Mouse (Mus musculus): ENCODE results near the gene Vdac1.
"Not testable (repeated sequence)": the region's sequence is repeated elsewhere in the genome, so short reads cannot be mapped to it uniquely, and the experiment has no call there.

The Vdac1 gene

DNA sequence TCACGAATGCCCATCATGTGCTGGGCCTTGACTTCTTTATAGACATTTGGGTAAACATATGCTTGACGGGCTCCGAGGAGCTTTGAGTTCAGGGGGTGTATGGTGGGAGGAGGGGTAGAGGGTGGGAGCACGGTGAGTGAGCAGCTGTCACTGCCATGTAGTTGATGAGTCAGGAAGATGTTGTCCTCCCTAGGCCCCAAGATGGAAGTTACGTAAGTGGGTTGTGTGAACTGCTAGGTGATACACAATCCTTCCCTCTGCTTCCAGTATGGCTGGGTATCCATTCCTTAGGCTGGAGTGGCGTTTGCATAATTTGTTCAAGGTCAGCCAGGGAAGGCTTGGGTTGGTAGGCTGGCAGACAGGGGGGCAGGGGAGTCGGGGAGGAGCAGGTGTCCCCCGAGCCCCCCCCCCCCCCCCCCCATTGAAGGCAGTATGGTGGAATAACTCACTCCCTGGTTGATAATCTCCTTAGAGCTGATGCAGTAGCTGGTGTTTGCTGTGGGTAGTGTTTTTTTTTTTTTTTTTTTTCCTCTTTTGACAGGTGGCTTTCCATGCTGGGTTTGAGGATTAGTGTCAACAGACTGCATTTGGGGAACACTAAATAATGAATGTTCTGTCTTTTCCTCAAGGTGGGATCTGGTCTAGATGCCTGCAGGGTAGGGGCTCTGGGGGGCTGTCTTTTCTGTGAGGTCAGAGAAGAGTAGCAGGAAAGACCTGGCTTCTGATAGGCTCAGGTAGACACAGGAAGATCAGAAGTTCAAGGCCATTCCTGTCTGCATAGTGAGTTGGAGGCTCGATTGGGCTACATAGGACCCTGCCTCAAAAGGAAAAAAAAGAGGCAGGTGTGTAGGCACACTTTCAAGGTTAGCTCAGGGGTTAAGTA, 8.8 kb downstream of the Vdac1 start:
- ATAC-seq (ENCODE audit: insufficient number of reproducible peaks, low FRiP score, low TSS enrichment): no peak

DNA sequence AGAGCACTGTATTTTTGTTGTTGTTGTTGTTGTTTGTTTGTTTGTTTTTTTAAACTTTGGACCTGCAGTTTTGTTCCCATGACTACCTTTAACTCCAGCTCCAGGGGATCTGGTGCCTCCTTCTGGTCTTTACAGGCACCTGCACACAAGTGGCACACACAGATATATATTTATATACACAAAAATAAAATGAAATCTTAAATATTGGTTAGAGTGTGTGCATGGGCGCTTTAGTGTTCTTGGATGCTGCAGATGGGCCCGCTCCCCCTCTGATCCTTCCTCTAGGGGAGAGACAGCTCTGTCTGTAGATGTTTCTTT, 9.4 kb downstream of the Vdac1 start:
- ATAC-seq (ENCODE audit: insufficient number of reproducible peaks, low FRiP score, low TSS enrichment): no peak

DNA sequence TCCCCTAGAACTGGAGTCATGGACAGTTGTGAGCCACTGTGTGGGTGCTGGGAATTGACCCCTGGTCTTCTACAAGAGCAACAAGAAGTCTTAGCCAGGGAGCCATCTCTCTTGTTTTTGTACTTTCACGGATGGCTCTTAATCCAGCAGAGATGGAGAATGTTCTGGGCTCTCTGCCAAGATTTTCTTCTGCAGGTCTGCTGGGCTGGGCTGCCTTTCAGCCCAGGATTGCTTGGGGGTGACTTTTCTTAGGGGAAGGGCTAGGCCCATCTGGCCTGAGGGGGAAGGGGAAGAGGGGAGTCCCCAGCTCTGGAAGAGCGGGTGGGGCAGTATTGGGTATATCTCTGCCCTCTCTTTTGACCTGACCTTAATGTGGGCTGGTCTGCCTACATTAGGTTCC, 9.9 kb downstream of the Vdac1 start:
- ATAC-seq (ENCODE audit: insufficient number of reproducible peaks, low FRiP score, low TSS enrichment): no peak

DNA sequence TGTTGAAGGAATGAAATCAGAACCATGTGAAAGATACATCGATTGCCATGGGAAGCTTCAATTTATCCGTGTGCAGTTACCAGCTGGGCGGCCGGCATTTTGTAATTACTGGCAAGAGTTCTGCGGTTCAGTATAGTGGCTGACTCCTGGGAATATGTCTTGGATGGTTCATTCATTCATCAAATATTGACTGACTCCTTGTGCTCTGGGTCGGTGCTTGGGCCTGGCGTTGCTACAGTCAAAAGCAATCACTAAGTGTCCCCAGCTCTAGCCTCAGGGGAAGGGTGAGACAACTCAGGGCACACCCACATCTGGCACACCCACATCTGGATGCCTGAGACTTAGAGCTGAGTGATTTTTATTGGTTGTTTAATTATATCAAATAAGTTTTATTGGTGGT, 13.2 kb downstream of the Vdac1 start:
- no peak for ATAC-seq (ENCODE audit: insufficient number of reproducible peaks, low FRiP score, low TSS enrichment)

DNA sequence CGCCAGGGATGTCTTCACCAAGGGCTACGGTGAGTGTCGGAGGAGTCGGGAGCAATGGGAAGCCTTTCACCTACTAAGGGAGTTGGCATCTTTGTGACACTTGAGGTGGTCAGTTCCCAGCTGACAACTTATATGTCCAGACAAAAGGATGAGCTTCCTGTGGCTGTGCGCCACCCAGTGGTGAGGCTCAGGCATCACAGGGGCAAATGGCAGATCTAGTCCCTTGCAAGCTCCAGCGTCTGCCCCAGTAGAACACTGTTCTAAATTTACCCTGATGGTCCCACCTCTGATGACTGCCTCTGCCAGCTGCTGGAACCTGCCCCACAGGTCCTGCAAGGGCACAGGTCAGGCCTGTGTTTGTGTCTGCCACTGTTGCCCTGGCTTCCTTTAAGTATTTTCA, 13.7 kb downstream of the Vdac1 start:
- ATAC-seq (ENCODE audit: insufficient number of reproducible peaks, low FRiP score, low TSS enrichment): no peak

DNA sequence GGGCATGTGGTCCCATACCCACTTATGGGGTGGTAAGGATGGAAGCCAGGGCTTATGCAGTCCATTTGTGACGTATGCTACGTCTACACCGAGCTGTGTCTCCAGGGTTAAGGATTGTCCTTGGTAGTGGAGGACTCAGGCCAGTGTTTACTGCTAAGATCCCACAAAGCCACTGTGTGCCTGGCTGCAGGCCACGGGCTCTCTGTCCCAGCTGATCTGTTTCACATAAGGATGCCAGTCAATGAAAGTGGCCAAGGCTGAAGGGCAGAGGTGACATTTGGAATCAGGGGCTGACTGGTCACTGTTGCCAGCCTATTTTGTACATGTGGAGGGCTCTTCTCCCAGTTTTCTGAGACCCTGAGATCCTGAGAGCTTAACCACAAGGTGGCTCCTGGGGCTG, 16.9 kb downstream of the Vdac1 start:
- ATAC-seq (ENCODE audit: insufficient number of reproducible peaks, low FRiP score, low TSS enrichment): no peak

DNA sequence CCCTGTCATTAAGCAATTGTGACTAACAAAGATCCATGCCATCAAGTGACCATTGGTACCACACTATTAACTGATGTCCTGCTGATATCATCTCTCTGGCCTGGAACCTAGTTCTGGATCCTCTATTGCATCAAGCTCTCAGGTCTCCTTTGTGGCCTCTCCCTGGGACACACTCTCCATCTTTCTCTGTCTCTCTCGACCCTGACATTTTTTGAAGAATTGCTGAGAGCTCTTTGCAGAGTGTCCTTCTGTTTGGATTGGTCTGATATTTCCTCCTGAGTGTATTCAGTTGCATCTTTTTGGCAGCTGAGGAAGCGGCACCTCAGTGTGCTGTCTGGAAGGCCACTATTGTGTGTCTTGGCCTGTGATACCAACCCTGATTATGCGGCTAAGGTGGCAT, 18.6 kb downstream of the Vdac1 start:
- no peak for ATAC-seq (ENCODE audit: insufficient number of reproducible peaks, low FRiP score, low TSS enrichment)

DNA sequence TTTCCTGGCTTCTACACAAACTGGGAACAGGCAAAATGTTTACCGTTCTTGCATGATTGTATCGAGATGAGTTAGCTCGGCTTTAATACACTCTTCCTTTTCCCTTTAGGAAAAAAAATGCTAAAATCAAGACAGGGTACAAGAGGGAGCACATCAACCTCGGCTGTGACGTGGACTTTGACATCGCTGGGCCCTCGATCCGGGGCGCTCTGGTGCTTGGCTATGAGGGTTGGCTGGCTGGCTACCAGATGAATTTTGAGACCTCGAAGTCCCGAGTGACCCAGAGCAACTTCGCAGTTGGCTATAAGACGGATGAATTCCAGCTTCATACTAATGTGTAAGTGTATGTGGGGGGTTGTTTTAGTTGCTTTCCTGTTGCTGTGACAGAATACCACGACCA, 23.1 kb downstream of the Vdac1 start:
- ATAC-seq (ENCODE audit: insufficient number of reproducible peaks, low FRiP score, low TSS enrichment): no peak

DNA sequence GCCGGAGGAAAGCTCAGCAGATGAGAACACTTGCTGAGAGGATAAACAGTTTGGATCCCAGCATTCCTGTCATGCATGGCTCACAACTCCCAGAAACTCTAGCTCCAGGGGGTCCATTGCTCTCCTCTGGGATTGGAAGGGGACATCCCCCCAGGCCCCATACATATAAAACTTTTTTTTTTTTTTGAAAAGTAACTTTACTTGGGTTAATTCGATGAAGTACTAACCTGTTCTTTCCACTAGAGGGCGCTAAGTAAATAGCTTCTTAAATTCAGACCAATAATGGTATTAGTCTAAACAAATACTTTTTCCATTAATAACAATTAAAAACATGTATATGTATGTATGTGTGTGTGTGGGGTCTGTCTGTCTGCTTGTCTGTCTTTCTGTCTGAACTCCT, 24.0 kb downstream of the Vdac1 start:
- no peak for ATAC-seq (ENCODE audit: insufficient number of reproducible peaks, low FRiP score, low TSS enrichment)

DNA sequence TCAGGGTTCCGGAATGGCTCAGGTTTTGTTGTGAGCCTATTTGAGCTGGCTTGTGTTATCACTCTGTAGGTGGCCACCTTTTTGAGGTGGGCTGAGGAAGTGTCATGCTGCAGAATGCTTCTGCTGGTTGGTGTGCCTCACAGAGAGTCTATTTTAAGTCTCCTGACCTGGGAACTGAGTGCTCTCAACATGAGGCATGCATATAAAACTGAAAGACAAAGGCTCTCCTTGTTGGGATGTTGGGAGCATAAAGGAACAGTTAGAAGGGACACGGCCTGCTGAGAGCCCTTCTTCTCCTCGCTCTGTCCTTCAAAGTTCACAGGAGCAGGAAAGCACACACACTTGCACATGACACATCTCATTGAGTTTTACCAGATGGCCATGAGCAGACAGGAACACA, 26.2 kb downstream of the Vdac1 start:
- ATAC-seq (ENCODE audit: insufficient number of reproducible peaks, low FRiP score, low TSS enrichment): no peak

DNA sequence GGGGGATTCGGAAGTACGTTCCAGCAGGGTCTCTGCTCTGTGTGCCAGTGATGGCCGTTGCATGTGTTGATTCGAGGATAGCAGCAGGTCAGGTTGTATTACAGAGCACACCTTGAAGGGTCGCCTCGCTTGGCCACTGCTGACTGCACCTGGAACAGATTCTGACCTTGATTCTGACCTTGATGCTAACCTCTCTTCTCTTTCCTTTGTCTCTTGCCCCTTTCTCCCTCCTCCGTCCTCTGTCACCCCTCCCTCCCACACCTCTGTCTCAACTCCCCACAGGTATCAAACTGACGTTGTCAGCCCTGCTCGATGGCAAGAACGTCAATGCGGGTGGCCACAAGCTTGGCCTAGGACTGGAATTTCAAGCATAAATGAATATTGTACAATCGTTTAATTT, 27.5 kb downstream of the Vdac1 start:
- ATAC-seq (ENCODE audit: insufficient number of reproducible peaks, low FRiP score, low TSS enrichment): no peak

DNA sequence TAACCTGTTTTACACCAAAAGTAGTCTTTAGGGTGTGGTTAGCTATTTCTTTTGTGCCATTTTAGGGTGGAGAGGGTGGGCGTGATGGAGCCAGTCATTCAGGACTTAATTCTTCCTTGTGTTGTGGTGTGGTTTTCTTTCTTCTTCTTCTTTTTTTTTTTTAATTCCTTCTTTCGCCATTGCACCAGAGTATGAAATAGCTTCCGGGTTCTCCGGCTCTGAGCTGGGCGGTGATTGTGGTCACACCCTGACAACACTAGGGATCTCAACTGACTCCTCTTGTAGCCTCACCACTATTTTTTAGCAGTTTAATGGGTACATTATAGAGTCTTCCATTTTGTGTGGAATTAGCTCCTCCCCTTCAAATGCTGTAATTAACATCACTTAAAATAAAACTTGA, 28.3 kb downstream of the Vdac1 start:
- not testable (repeated sequence) for ATAC-seq (ENCODE audit: insufficient number of reproducible peaks, low FRiP score, low TSS enrichment)

DNA sequence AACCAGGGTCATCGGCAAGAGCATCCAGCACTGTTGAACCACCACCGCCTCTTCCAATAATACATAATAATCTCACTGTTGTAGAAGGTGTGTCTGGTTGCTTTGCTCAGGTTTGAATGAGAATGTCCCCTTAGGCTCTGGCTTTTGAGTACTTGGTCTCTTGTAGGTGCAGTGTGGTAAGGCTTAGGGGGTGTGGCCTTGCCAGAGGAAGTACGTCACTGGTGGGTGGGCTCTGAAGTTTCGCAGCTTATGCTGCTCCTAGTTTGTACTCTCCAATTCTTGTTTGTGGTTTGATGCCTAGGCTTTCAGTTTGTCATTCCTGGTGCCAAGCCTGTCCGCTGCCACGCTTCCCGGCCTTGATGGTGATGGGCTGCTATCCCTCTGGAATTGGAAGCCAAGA, 29.3 kb downstream of the Vdac1 start:
- no peak for ATAC-seq (ENCODE audit: insufficient number of reproducible peaks, low FRiP score, low TSS enrichment)

DNA sequence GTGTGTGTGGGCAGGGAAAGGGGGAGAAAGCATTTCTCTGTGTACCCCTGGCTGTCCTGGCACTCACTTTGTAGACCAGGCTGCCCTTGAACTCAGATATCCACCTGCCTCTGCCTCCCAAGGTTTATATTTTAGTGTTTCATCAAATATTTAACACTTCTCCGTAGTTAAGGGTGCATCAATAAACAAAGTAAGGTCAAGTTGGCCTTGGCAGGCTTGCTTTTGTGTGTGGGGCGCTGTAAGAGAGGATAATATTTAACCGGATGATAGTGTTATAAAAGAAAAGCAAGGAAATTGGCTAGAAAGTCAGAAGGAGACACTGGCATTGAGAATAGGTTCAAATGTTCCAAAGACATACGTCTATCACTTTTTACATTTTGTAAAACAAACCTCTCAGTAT, 33.8 kb downstream of the Vdac1 start:
- ATAC-seq (ENCODE audit: insufficient number of reproducible peaks, low FRiP score, low TSS enrichment): no peak

DNA sequence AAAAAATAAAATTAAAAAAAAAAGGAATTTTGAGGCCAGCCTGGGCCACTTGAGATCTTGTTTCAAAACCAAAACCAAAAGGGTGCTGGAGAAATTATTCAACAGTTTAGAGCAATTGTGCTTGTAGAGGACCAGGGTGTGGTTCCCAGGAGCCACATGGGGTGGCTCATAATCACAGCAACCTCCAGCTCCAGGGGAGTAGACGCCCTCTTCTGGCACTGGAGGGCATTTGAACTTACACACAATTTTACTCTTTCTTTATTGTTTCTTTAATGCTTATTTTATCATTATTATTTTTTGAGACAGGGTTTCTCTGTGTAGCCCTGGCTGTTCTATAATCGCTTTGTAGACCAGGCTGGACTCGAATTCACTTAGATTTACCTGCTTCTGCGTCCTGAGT, 34.7 kb downstream of the Vdac1 start:
- no peak for ATAC-seq (ENCODE audit: insufficient number of reproducible peaks, low FRiP score, low TSS enrichment)

DNA sequence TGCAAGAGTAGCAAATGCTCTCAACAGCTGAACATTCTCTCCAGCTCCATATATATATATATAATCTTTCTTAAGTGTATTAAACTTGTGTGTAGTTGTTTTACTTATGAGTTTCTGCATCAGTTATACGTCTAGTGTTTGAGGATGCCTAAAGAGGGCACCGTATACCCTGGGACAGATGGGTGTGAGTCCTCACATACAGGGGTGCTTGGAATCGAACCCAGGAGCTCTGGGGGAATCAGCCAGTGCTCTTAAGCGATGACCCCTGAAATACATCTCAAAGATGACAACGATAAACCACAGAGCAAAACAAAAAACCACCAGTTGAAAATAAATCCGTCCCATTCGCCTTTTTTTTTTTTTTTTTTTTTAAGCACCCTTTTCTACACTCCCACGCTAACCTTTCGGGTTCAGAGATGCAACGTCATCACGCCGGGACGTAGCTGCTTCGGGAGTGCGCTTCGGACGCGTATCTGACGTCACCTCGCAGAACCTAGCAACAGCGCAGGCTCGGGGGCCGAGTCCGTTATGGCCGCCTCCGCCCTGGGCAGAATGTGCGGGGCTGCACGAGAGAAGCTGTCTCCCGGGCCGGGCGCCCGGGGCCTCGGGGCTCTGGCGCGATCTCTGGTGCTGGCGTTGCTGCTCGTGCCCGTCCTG, 35.4 kb downstream of the Vdac1 start, which contains the start of gene 9530068E07Rik:
TSS of gene 9530068E07Rik (plus strand) at position 489 of the 657 bp plus-strand sequence.
- ATAC-seq (ENCODE audit: insufficient number of reproducible peaks, low FRiP score, low TSS enrichment): peak; percentile 94

DNA sequence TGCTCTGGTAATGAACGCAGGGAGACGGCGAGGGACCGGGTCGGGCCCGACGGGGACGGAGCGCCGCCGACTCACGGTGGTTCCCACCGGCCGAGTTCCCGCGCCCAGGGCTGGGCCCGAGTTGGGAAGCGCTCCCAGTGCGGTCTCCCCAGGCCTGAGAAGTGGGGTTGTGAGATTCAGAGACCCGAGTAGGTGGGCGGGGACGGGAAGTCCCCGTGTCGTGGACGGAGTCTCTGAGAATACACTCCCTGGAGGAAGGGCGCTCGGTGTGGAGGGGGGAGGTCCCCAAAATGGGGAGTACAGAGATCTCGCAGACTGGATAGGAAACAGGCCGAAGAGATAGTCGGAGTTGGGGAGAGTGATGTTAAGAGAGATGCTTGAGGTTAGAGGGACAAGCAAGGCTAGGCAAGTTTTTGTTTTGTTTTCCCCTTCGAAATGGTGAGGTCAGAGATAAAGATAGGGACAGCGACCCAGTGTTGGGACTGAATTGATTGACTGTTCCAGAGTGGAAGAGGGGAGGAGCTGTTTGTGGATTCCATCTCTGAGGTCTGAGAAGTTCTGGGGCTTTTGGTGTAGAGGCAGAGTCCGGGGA, 36.0 kb downstream of the Vdac1 start:
- no peak; the same call in 1 of the 2 replicates for ATAC-seq (ENCODE audit: insufficient number of reproducible peaks, low FRiP score, low TSS enrichment)

DNA sequence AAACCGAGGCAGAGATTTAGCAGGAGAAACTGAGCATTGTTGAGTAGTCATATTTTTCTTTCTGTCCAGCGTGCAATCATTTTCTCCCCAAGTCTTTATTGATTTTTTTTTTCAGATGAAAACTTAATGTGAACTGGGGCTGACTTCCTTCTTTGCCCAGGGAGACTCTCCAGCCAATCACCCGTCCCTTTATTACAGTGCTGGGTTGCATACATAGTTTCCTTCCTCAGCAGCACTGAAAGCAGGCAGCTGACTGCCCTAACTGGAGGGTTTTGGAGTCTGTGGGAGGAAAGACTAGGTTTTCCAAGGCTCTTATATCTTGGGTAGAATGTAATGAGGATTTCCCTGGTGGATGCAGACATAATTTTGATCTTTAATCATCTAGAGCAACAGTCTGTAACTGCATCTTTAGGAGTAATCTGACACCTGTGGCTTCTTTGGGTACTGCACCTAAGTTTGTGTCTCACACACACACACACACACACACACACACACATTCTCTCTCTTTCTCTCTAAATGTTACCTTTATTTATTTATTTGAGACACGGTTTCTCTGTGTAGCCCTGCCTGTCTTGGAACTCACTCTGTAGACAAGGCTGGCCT, 36.8 kb downstream of the Vdac1 start:
- no peak for ATAC-seq (ENCODE audit: insufficient number of reproducible peaks, low FRiP score, low TSS enrichment)

DNA sequence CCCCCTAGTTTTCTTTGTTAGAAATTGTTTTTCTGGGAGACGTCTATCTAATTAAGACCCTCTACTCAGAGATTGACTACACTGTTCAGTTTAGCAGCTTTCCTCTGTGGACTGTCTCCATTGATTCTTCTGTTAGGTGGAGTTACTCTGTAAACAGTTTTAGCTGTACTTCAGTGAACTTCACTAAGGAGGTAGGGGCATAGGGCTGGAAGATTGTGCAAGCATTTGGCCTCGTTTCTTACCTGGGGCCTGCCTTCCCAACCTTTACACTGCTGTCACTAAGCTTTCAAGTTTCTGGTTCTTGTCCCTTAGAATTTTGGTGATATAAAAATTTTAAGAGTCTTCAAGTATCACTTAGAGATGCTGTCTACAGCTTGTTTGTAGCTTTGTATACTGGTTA, 40.8 kb downstream of the Vdac1 start:
- no peak for ATAC-seq (ENCODE audit: insufficient number of reproducible peaks, low FRiP score, low TSS enrichment)

DNA sequence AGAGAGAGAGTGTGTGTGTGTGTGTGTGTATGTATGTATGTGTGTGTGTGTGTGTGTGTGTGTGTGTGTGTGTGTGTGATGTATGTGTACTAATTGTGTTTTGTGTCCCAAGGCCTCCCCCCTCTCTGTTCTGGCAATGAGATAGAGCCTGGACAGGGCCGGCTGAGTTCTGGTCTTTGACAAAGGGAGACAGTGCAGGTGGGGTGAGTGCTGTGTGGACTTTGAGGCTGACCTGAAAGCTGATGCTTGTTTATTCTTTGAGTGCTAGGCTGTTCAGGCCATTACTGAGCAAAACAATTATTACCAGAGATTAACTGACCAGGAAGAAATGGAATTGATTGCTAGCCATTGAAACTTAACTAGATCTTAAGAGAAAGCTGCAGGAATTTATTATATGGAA, 41.9 kb downstream of the Vdac1 start:
- no peak for ATAC-seq (ENCODE audit: insufficient number of reproducible peaks, low FRiP score, low TSS enrichment)

DNA sequence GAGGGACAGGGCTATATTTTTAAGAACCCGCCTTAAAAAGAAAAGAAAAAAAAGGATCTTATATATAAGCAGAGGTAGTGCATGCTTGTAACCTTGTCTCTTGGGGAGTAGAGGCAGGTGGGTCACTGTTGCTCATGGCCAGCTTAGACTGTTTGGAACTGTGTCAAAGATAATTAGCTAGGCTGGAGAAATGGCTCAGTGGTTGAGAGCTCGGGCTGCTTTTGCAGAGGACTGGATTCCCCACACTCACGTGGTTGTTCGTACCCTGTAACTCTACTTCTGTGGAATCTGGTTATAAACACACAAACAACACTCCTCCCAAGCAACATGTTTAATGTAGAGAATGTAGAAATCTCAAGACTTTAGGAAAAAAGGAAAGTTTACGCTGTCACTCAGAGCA, 43.5 kb downstream of the Vdac1 start:
- no peak for ATAC-seq (ENCODE audit: insufficient number of reproducible peaks, low FRiP score, low TSS enrichment)
